Mouse (Mus musculus) G1E (cell line): ENCODE measurements around the gene Xirp2.

Experiments used
- CTCF ChIP-seq: IDR thresholded peaks from 2 replicates; pipeline ENCODE4 v1.5.1; 2012; ENCODE audit warnings: low read depth, low read length, inconsistent platforms, mixed read lengths
- GATA1 ChIP-seq: IDR thresholded peaks from 2 replicates; pipeline ENCODE4 v1.6.1; 2012; ENCODE audit warnings: borderline replicate concordance, low read length, inconsistent platforms, mixed read lengths
- GATA2 ChIP-seq: IDR thresholded peaks from 2 replicates; pipeline ENCODE4 v1.6.1; 2012; ENCODE audit warnings: low read depth, low read length, inconsistent platforms, borderline replicate concordance
- POLR2AphosphoS5 ChIP-seq: IDR thresholded peaks from 2 replicates; pipeline ENCODE4 v1.6.1; 2012; ENCODE audit warnings: low read depth, low read length, inconsistent platforms; ENCODE audit not compliant: insufficient replicate concordance

DNA sequence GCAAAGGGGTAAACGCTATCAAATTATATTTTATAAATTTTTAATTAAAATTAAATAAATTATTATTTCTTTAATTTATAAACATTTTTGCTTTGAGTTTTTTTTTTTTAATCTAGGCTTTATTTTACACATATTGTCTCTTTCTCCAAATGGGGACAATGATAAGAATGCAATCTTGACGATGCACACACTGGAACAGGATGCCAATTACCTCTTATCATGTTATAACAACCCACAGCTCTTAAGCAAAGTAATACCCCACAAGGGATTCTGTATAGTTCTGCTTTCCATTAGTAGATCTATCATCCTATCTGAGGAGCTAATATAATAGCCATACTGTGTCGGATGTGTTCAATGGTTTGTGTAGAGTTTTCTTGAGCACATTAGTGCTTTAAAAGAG is 15.1 kb downstream of the Xirp2 start:
- TF ChIP-seq CTCF (no peak), GATA1 (no peak), GATA2 (no peak), POLR2AphosphoS5 (no peak)
